Mouse (Mus musculus): ENCODE results near the gene 2410131K14Rik. TPM values are rescaled to one million over a fixed set of nuclear protein-coding genes. Genes with fewer than 3 reads are reported as not detected.
A peak's percentile ranks its signal among the peaks of the same experiment; 100 is the strongest.

The 2410131K14Rik gene
- 9.9 and 10.3 TPM in 2 replicates for polyA plus RNA-seq (2012; rRNA removed)

GRCm38 (mm10) chr5:118244606-118245443, at the start of gene 2410131K14Rik, which contains the start of gene Rnft2:
2410131K14Rik (plus strand) TSS chr5:118245227.
Rnft2 (minus strand) TSS chr5:118245116.
- peak; percentile 96 for DNase-seq (ENCODE audit: low spot score)

- no peak for DNase-seq (ENCODE audit: low spot score)
Observed at GRCm38 (mm10) chr5:118197421-118197820, 47.6 kb upstream of the 2410131K14Rik start.

- no peak for DNase-seq (ENCODE audit: low spot score)
Observed at GRCm38 (mm10) chr5:118199670-118200069, 45.4 kb upstream of the 2410131K14Rik start.

- DNase-seq (ENCODE audit: low spot score), result no peak
Observed at GRCm38 (mm10) chr5:118204675-118205440, 40.2 kb upstream of the 2410131K14Rik start.

DNA sequence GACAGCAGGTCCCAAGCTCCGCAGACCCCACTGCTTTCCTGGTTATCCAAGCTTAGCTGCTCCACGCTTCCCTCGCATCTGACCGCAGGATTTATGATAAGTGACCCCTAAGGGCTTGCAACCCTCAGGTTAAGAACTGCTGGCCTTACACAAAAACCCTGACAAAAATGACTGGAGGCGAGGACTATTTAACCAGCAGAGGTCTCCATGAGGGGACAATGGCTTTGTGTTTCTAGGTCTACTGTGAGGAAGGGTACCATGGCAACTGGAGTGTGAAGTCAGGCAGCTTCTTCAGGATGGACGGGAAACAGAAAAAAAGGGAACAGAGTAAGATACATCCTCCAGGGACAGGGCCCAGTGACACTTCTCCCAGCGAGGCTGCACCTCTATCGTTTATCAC, 39.2 kb upstream of the 2410131K14Rik start:
- DNase-seq (ENCODE audit: low spot score), result no peak

DNA sequence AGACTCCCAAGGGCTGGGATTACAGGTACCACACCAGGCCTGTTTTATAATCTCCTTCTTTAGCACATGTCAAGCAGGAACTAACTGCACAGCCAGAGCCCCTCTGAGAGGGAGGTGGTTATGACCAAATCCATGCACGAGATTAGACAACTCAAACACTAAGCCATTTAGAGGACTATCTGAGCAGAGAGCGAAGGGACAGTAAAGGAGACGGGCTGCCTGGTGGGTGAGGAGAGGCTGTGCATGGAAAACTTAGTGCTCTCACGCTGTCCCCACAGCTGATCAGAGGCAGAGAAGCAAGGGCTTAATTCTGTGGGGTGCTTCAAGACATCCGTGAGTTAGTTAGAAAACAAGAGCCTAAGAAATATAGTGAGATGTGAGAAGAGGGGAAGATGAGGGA, 31.0 kb upstream of the 2410131K14Rik start:
- DNase-seq (ENCODE audit: low spot score), result no peak

GRCm38 (mm10) chr5:118214418-118215154, 30.4 kb upstream of the 2410131K14Rik start:
- DNase-seq (ENCODE audit: low spot score), result peak; percentile 28

- no peak for DNase-seq (ENCODE audit: low spot score)
Observed at GRCm38 (mm10) chr5:118217410-118217809, 27.6 kb upstream of the 2410131K14Rik start.

DNA sequence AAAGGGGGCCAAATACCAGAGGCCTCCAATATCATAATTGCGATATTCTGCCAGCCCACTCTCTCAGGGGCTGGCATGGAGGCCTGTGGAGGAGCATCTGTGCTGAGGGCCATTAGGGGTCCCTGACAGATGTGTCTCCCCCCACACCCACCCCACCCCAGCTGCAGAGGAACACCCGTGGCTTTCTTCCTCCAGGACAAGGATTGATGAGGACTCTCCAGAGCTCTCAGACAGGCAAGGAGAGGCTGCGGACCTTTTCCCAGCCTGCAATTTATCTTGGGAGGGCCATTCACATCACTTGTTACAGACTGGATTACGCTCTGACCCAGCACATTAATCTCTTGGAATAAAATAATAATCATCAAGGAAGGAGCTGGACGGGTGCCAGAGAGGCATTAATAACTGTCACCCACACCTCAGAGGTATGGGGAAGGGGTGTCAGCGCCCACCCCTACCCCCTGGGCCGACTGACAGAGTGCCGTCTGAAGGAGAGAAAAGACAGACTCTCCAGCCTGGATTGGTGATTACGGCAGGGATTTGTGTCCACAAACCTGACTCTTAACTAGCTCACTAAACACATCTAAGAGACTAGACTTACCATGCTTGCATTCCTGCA, 21.8 kb upstream of the 2410131K14Rik start:
- no peak for DNase-seq (ENCODE audit: low spot score)

- no peak for DNase-seq (ENCODE audit: low spot score)
Observed at GRCm38 (mm10) chr5:118230071-118230611, 14.9 kb upstream of the 2410131K14Rik start.

DNA sequence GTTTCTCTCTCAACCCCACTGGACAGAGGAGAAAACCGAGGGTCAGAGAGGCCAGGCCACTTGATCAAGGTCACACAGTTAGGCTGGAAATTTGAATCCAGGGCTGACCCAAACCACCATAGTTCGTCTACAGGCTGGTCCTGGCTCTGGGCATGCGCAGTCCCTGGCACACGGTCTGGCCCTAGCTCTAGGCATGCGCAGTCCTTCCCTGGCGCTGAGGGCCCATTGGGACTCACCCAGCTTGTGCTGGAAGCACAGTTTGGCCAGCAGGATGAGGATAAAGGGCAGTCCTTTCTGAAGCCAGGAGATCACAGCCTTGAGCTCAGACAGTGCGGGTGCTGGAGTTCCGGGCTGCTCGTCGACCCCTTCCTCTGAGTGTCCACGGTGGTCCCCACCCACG, 8.1 kb upstream of the 2410131K14Rik start:
- DNase-seq (ENCODE audit: low spot score), result no peak

DNA sequence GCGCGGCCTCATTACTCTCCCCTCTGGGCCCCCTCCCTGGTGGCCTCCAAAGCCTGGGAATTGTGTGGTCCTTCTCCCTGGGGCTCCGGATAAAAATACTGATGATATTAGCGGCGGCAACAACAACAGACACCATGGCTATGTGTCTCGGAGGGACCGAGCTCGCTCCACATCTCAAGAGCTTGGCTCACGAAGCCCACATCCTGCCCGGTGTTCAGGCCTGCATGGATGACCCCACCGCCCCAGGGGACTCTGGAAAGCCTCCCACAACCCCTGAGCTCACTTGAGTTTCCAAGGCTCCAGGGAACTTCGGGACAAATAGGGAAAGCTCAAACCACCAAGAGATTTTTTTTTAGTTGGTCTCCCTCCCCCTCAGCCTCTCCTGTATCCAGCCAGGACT, 5.4 kb upstream of the 2410131K14Rik start:
- DNase-seq (ENCODE audit: low spot score), result no peak

DNA sequence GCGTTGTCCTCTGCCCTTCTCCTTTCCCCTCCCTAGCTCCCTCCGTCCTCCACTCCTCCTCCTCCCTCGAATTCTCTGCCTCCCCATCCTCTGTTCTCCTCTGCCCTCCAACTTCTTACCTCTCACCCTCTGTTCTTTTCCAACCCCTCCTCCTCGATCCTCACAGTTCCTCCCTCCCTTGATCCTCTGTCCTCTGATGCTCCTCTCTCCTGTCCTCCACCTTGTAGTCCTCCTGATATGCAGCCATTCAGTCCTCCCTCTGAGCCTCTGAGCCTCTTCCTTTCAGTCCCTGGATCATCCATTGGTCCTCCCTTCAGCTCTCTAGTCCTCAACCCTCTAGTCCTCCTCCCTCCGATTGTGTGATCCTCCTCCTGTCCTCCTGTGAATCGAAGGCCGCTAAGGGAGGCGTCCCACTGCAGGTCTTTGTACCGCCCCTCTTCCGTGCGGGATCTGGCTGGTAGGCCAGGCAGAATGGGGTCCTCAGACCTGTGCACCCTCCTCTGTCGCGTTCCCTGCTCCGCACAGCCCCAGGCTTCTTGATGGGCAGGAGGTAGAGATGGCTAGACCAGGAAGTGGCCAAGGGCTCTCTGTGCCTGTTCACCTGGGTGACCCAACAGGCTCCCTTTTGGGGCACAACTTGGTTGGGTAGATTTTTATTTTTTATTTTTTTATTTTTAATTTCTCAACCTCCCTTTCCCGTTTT, 730 bp downstream of the 2410131K14Rik start:
- no peak for DNase-seq (ENCODE audit: low spot score)

- no peak for DNase-seq (ENCODE audit: low spot score)
Observed at GRCm38 (mm10) chr5:118247378-118247777, 2.4 kb downstream of the 2410131K14Rik start.

- DNase-seq (ENCODE audit: low spot score), result no peak
Observed at GRCm38 (mm10) chr5:118250987-118251386, 6.0 kb downstream of the 2410131K14Rik start.

- DNase-seq (ENCODE audit: low spot score), result no peak
Observed at GRCm38 (mm10) chr5:118253551-118253950, 8.5 kb downstream of the 2410131K14Rik start.

- no peak for DNase-seq (ENCODE audit: low spot score)
Observed at GRCm38 (mm10) chr5:118256981-118257380, 12.0 kb downstream of the 2410131K14Rik start.

DNA sequence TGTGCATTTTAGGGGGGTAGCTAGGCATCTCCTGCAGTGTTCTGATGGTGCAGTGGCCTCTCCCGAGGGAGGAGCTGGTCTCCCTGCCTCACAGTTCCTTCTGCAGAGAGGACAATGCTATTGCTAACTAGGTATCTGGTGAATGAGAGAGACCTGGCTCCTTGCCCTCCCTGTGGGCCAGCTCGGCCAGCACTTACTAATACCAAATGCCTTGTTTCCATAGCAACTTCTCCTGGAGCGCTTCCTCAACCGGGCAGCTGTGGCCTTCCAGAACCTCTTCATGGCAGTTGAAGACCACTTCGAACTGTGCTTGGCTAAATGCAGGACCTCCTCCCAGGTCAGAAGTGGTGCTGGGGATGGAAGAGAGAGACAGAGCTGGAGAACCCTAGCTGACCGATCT, 14.1 kb downstream of the 2410131K14Rik start:
- DNase-seq (ENCODE audit: low spot score), result no peak

GRCm38 (mm10) chr5:118259636-118260035, 14.6 kb downstream of the 2410131K14Rik start:
- DNase-seq (ENCODE audit: low spot score), result no peak

DNA sequence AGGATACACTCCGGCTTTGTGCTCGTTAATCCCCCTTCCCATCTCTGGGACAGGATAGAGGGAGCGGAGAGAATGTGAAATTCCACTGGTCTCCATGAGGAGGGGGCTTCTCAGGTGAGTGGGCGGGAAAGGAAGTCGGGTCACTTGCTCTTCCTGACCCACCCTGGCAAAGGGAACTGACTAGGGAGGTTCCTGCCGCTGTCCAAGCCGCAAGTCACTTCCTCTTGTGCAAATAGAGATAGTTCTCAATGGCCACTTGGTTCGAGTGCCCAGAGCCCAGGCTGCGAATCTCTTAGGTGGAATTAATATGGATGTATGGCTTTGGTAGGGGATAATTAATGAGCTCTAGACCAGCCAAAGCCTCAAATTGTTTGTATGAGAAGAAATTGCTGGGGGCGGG, 15.0 kb downstream of the 2410131K14Rik start:
- DNase-seq (ENCODE audit: low spot score), result no peak

DNA sequence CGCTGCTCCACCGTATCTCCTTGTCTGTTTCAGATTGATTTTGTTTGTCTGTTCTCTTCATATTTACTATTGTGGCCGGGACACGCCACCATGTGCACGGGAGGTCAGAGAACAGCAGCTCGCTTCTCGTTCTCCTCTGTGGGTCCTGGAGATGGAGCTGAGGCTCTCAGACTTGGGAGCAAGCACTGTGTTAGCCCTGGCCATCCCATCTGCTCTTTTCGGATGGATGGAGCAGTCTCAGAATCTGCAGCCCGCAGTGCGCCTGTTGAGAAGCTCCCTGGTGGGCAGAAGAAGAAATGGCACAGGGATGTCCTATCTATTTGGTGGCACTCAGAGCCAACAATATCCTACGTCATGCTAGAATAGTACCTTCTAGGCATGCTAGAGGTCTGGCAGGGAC, 15.6 kb downstream of the 2410131K14Rik start:
- no peak for DNase-seq (ENCODE audit: low spot score)

Measured in urinary bladder, adult 2 months (tissue).